Mouse (Mus musculus) CH12F3 (cell line): ENCODE measurements at regions not wholly inside any gene's neighbourhood (a gene's known extent, or its start where the extent isn't known, plus 50 kb on each side); places are given as distances from the start of the nearest gene placed in this dataset.

Experiments
- in situ Hi-C: fragments of 300-500 bp; cut with MboI; formaldehyde crosslinking; loops from 2 replicates; pipeline ENCODE4 v1.14.3; 2020; ENCODE audit warnings: low sequenced_read_pairs

DNA sequence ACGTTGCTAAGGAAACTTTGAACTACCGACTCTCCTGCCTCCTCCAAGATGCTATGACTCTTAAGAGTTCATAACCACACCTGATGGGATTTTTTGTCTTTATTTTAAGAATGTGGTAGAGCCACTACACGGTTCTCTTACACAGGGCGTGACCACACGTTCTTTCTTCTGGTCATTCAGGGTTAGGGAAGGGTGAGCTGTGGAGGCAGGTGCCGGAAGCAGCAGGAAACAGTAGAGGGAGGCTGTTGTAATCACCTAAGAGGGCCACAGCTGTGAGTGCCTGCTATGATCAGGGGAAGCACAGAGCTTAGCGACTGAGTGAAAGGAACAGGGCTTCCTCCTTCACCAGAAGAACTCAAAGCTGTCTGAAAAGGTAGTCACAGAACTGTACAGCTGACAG lies 50.6 kb upstream of the Larp1 start:
- in situ Hi-C loops, result loop anchor here (10.0 kb wide), 1 partner anchor 107 kb away; no protein-coding TSS in a partner anchor

DNA sequence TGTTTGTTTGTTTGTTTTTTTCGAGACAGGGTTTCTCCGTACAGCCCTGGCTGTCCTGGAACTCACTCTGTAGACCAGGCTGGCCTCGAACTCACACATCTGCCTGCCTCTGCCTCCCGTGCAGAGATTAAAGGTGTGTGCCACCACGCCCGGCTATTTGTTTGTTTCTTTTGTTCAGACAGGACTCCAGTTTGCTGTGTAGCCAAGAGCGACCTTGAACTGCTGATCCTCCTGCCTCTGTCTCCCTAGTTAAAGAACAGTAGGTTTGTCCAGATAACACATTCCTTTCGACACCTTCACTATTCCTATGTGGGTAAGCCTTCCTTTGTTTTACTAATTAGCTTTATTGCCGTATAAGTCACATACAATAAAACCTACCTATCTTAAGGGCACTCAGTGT lies 52.0 kb upstream of the Larp1 start:
- in situ Hi-C loops, result loop anchor here (10.0 kb wide), 1 partner anchor 108 kb away; no protein-coding TSS in a partner anchor

DNA sequence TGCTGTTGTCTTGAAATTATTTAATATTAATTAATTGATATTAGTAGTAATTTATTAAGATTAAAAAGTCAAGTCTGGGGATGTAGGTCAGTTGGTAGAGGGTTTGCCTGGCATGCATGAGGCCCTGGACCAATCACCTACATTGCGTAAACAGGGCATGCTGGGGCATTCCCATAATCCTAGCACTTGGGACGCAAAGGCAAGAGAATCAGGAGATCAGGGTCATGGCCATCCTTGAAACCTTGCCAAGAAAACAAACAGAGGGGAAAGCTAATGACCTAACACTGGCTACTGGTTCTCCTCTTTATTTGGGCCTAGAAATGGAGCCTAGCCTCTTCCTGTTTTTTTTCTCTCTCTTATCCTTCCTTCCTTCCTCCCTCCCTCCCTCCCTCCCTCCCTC lies 52.8 kb upstream of the Larp1 start:
- in situ Hi-C loops, result loop anchor here (10.0 kb wide), 1 partner anchor 109 kb away; no protein-coding TSS in a partner anchor

DNA sequence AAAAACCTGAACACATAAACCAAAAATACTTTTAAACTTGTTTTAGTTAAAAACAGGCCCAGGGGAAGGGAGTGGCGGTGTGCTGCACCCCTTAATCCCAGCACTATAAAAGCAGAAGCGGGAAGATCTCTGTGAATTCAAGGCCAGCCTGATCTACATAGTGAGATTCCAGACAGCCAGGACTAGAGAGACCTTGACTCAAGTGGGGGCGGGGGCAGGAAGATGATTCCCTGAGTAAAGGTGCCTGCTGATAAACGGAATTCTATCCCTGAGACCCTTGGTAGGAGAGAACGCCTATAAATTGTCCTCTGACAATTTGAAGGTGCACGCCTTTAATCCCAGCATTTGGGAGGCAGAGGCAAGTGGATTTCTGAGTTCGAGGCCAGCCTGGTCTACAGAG lies 53.4 kb upstream of the Larp1 start:
- in situ Hi-C loops, result loop anchor here (10.0 kb wide), 1 partner anchor 109 kb away; no protein-coding TSS in a partner anchor

DNA sequence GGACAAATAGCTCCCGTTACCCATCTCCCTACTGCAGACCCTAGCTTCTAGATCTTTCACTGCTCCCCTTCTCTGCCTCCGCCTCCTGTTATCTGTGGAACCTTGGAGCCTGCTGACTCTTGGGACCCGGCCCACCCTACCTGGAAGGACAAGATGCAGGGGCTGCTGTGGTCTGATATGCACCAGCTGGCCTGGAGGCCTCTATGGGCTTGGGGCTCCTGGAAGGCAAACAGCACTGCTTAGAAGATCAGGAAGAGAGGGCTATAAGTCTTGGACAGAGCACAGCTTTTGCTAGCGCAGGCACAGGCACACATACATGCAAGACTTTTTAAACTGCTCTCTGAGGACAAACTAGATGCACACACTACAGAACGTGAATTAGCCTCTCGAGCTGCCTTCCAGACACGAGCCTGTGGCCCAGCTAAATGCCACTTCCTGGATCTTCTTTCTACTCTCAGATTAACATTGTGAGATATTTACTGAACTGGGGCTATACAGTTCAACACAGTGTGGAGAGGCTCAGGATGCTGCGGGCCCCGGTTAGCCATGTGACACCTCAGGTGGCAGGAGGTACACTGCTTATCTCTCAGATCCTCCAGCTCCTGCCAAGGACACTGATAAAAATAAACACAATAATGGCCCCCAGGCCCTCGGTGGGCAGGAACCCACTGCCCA lies 54.2 kb upstream of the Larp1 start:
- in situ Hi-C loops, result loop anchor here (10.0 kb wide), 1 partner anchor 110 kb away; no protein-coding TSS in a partner anchor

DNA sequence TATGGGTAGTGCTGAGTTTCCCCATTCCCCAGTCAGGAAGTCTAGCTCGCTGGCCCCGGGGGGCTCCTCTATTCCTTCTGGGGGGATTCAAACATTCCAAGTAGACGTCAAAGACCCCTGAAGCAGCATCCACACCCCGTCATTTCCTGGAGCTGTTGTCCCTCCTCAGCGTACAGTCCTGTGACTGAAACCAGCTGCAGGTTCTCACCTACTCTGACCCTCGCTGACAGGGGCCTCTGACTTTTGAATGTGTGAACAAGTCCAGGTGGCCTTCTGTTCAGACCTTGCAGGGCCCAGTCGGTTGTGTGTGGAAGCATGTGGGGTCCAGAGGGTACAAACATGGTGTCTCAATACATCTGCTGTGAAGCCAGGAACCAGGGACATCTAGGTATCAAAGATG lies 55.2 kb upstream of the Larp1 start:
- in situ Hi-C loops, result loop anchor here (10.0 kb wide), 1 partner anchor 111 kb away; no protein-coding TSS in a partner anchor

DNA sequence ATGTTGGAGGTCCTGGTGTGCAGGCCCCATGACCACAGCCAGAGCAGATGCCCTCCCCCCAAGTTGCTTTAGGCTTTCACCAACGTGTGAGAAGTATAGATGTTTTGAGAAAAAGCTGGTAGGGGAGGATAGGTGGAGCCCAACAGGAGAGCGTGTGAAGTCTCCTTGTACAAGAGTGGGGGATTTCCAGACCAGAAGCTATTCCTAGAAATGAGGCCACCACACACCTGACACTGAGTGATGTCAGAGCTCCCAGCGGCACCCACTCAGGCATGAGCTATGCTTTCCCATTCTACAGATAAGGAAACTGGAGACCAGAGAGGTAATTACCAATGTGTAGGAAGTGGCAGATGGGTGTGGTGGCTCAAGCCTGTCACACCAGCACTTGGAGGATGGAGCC lies 56.2 kb upstream of the Larp1 start:
- in situ Hi-C loops, result loop anchor here (10.0 kb wide), 1 partner anchor 112 kb away; no protein-coding TSS in a partner anchor

DNA sequence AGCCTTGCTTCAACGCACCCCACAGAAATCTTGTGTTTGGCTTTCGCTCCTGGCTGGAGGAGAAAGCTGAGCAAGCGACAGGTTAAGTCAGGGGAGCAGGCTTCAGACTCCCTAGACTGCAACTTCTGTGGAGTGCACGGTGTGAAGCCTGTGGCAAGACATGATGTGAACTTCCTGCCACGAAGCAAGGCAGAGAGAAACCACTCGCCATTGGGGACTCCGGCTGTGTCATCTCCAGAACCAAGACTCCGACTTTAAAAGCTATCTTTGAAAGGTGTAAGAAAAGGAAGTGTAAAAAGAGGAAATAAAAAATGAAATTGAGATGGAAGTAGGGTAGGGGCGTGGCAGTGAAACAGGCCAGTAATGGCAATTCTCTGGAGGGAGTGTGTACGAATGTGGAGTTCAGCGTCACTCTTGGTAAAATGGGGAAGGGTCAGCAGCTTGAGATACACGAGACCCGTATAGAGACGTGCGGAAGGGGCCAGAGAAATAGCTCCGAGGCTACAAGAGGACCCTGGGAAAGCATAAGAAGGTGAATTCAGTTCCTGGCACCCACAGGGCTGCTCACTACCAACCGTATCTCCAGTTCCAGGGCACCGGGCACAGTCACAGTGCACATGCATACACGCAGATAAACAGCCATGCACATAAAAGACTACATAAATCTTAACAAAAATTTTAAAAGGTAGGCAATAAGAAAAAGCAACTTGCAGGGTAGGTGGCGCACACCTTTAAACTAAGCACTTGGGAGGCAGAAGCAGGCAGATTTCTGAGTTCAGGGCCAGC lies 57.1 kb upstream of the Larp1 start:
- in situ Hi-C loops, result loop anchor here (10.0 kb wide), 1 partner anchor 113 kb away; no protein-coding TSS in a partner anchor

DNA sequence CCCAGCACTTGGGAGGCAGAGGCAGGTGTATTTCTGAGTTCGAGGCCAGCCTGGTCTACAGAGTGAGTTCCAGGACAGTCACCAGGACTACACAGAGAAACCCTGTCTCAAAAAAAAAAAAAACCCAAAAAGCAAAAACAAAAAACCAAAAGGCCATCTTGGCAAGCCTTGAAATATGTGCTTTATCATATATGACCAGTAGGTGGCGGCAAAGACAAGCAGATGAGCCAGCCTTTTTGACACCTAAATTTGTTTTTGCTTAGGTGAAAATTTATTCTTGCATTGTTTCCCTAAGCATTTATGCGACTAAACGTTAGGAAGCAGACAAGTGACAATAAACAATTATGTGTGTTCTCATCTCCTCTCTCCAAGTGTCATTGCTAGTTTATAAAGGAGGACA lies 57.9 kb upstream of the Larp1 start:
- in situ Hi-C loops, result loop anchor here (10.0 kb wide), 1 partner anchor 114 kb away; no protein-coding TSS in a partner anchor

DNA sequence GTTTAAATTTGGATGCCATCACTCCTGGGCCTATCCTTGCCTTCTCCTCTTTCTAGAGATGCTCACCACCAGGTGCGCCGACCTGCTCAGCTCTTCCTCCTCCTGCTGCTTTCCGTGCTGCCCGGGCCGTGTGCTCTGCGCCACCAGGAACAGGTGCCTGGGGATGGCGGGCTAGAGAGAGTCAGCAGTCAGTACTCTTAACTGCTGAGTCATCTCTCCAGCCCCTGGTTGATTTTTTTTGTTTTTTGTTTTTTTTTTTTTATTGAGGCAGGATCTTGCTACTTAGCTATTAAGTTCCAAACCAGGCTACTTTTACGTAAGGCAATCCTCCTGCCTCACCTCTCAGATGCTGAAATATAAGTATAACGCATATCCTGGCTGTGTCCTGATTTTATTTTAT lies 59.8 kb upstream of the Larp1 start:
- in situ Hi-C loops, result no loop called here

DNA sequence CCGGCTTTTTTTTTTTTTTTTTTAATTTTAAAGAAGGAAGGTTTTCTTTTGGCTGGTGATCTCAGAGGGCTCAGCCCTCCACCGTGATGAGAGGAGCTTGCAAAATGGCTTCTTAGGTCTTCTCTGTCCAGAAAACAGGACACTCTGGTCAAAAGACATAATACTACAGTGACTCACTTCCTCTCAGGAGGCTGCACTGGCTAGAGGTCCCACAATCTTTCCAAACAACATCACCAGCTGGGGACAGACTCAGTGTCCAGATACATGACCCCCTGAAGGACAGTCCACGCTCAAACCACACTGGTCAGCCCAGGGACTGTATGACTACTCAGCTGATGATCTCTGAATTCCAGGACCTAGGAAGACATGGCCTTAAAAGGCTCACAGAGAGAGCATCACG lies 61.5 kb upstream of the Larp1 start:
- in situ Hi-C loops, result no loop called here

DNA sequence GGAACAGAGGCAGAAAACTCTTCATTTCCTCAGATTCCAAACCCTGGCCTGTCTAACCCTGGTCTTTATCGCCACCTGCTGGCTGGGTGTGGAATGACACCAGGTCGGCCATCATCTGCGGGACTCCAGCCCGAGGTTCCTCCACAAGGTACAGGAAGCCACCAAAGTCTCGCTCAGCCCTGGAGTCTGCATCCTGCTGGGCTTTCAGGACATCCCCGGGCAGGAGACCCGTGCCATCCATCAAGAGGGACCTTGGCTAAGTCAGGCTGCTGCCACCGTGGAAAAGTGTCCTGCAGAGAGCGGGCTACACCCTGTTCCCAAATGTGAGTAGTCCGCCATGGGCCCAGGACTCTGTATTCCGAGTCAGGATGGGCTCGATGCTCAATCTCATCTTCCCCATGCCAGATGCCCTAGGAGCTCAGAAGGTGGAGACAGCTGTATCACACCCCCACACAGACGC lies 74.4 kb upstream of the Larp1 start:
- in situ Hi-C loops, result loop anchor here (5.0 kb wide), 1 partner anchor 117 kb away; no protein-coding TSS in a partner anchor

DNA sequence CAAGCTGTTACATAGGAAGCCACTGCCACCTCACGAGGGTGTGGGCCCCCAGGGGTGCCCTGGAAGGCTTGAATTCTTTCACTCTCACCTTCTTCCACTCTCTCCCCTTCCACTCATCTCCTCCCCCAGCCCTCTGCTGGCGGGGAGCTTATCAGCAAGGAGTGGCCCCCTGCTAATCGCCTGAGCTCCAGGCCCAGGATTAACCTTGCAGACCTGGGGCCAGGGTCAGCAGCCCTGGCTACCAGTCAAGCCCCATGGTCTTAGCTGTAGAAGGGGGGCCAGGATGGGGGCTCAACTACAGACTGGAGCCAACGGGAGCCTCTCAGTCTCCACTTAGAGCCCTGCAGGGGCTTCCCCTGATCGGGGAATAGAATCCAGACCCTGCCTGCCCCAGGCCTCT lies 75.8 kb upstream of the Larp1 start:
- in situ Hi-C loops, result loop anchor here (5.0 kb wide), 1 partner anchor 116 kb away; no protein-coding TSS in a partner anchor

DNA sequence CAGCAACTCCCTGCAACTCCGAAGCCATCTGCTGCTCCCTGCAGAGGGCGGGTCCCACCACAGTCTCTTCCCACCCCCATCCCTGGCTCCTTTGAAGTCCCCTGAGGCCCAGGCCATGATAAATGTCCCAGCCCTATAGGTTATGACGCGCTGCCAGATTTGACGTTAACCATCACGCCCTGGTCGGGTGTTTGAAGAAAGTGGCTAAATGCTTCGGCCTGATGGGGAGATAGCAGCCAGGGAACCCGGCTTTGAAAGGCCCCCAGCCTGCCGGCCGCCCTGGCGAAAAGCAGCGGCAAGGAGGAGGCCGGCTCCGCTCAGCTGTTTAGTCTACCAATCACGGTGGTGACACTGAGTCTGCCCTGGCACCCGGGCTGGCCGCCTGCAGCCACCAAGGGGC lies 79.4 kb upstream of the Larp1 start:
- in situ Hi-C loops, result no loop called here

DNA sequence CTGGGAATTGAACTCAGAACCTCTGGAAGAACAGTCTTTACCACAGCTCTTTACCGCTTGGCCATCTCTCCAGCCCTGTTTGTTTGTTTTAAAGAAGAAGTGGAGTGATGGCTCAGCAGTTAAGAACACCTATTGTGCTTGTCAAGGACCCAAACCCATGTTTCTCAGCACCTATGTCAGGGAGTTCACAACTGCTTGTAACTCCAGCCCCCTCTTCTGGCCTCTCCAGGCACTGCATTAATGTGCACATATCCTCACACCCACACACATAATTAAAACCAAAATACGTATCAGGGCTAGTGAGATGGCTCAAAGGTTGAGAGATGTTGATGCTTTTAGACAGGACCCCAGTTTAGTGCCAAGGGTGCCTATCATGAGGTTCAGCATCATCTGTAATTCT lies 87.6 kb upstream of the Hand1 start:
- in situ Hi-C loops, result no loop called here

DNA sequence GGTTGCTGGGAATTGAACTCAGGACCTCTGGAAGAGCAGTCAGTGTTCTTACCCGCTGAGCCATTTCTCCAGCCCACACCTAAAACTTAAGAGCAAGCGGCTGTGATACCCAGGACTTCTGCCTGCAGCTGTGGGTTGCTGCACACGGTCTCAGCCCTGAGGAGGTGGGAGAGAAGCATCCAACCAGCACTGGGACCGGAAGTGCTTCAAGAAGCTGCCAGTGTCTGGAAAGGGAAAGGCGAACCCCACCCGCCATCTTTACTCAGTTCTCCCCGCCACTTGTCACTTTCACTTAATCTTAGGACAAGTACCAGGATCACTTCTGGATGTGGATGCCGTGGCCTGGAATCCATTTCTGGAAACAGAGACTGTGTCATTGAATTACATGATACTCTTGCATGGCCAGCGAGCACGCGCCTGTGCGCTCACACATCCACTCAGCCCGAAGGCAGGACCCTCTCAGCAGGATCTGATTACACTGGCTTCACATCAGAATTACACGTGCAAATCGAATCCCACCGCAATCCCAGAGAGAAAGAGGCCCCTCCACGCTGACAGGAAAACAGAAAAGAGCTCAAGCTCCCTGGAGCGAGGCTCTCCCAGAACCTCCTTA lies 85.9 kb upstream of the Hand1 start:
- in situ Hi-C loops, result no loop called here

DNA sequence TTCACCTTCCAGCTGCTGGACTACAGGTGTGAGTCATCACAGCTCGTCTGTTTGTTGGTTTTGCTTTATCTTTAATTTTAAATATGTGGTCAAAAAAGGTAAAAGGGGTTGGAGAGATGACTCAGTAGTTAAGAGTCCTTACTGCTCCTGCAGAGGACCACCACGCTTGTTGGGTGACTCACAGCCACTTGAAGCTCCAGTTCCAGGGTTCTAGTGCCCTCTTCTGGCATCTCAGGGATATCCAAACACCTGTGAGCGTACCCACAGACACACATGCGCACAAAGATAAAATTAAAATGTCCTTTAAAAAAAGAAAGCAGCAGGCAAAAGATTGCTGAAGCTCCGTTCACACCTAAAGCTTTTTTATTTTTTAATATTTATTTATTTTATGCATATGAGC lies 85.4 kb upstream of the Hand1 start:
- in situ Hi-C loops, result no loop called here

DNA sequence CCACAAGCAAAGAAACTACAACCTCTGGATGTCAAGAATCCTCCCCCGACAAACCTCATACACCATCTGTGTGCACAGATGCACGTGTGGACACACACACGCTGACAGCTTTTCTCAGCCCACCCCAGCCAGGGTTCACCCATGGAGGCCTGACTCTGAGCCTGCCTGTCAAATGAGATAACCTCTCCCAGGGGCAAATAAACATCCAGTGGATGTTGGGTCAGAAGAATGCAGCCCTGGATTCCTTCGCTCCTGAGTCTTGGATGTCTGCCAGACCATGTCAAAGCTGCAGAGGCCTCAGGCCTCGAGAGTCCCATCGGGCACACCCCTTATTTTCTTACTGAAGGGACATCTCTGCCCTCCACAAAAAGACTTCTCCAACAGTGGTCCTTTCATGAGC lies 83.4 kb upstream of the Hand1 start:
- in situ Hi-C loops, result no loop called here

DNA sequence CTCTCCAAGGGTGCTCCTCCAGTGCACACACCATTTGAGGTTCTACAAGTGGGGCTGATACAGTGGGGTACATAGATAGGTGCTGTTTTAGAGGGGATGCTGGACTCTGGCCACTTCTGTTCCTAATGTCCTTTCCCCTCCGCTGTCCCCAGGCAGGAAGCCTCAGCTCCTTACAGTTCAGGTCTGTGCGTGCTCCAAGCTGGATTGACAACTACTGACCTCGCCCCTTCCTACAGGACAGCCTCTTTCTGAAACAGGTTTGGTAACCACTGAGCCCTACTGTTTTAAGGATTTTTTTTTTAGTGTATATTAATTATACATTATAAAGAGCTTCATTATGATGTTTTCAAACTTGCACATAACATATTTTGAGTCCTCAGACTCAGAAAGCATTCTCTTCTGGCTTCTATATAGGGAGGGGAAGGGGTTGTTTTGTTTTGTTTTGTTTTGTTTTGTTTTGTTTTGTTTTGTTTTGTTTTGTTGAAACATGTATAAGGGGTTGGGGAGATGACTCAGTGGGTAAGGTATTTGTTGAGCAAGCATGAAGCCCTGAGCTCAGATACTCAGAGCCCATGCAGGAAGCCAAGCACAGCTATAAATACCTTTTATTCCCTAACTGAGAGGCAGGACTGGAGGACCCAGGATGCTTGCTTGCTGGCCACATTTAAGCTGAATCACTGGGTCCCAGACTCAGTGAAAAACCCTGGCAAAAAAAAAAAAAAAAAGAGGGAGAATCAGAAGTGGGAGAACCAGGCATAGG lies 81.4 kb upstream of the Hand1 start:
- in situ Hi-C loops, result no loop called here

DNA sequence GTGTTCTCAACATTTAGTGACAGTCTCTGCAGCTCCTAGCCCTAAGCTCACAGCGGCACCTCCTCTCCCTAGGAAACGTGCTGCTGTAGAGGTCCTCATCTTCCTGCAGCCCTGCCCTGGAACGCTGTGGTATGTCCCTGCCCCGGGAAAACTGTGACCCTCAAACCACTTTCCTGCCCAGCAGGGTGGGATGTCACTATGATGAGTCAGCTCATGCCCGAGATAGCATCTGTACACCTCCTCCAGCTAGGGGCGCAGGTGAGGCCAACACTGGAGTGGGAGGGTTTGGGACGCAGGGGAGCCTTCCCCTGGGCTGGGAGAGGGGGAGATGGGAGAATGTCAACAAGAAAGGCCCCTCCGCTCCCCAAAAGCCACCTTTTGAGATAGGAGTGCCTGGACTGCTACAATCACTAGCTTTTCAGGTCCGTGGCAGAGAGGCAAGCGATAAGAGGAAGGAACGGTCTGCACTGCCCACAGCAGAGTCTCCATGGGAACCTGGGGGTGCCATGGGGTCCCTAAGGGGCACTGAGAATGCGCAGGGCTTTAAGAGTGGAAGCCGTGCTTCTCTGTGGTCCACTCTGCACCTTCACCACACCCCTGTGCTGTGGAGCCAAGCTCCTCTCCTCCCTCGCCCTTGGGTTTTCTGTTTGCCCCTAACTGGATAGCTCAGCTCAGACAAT lies 80.5 kb upstream of the Hand1 start:
- in situ Hi-C loops, result no loop called here
